Mouse (Mus musculus): ENCODE measurements around the gene Prkce. TPM values are rescaled to one million over a fixed set of nuclear protein-coding genes. Genes with fewer than 3 reads are reported as not detected.

Prkce gene
- polyA plus RNA-seq, 1 experiment: 5.0 TPM

GRCm38 (mm10) chr17:86285058-86285457, 117.5 kb downstream of the Prkce start:
- TF ChIP-seq GATA1 (IDR thresholded peaks at IDR 0.05; ENCODE audit: low read length): no peak

GRCm38 (mm10) chr17:86286747-86287271, 119.2 kb downstream of the Prkce start:
- no peak for TF ChIP-seq GATA1 (IDR thresholded peaks at IDR 0.05; ENCODE audit: low read length)

GRCm38 (mm10) chr17:86292711-86293110, 125.1 kb downstream of the Prkce start:
- TF ChIP-seq GATA1 (IDR thresholded peaks at IDR 0.05; ENCODE audit: low read length): no peak

GRCm38 (mm10) chr17:86293247-86293744, 125.7 kb downstream of the Prkce start:
- TF ChIP-seq GATA1 (IDR thresholded peaks at IDR 0.05; ENCODE audit: low read length): no peak

- TF ChIP-seq GATA1 (IDR thresholded peaks at IDR 0.05; ENCODE audit: low read length): no peak
These were observed 132.0 kb downstream of the Prkce start for GRCm38 (mm10) chr17:86299576-86299975.

GRCm38 (mm10) chr17:86300774-86301595, 133.4 kb downstream of the Prkce start:
- peak; percentile 60 for TF ChIP-seq GATA1 (IDR thresholded peaks at IDR 0.05; ENCODE audit: low read length)

- no peak for TF ChIP-seq GATA1 (IDR thresholded peaks at IDR 0.05; ENCODE audit: low read length)
These were observed 134.7 kb downstream of the Prkce start for GRCm38 (mm10) chr17:86302266-86302665.

GRCm38 (mm10) chr17:86302861-86303331, 135.3 kb downstream of the Prkce start:
- no peak for TF ChIP-seq GATA1 (IDR thresholded peaks at IDR 0.05; ENCODE audit: low read length)

- no peak for TF ChIP-seq GATA1 (IDR thresholded peaks at IDR 0.05; ENCODE audit: low read length)
These were observed 136.0 kb downstream of the Prkce start for GRCm38 (mm10) chr17:86303401-86304243.

GRCm38 (mm10) chr17:86304923-86305630, 137.5 kb downstream of the Prkce start:
- no peak for TF ChIP-seq GATA1 (IDR thresholded peaks at IDR 0.05; ENCODE audit: low read length)

- TF ChIP-seq GATA1 (IDR thresholded peaks at IDR 0.05; ENCODE audit: low read length): no peak
These were observed 138.6 kb downstream of the Prkce start for GRCm38 (mm10) chr17:86306161-86306560.

- TF ChIP-seq GATA1 (IDR thresholded peaks at IDR 0.05; ENCODE audit: low read length): peak; percentile 92
These were observed 146.0 kb downstream of the Prkce start for GRCm38 (mm10) chr17:86313413-86314139.

GRCm38 (mm10) chr17:86315874-86316273, 148.3 kb downstream of the Prkce start:
- no peak for TF ChIP-seq GATA1 (IDR thresholded peaks at IDR 0.05; ENCODE audit: low read length)

GRCm38 (mm10) chr17:86316771-86317170, 149.2 kb downstream of the Prkce start:
- no peak for TF ChIP-seq GATA1 (IDR thresholded peaks at IDR 0.05; ENCODE audit: low read length)
